Mouse (Mus musculus) stomach, embryonic 16.5 days (tissue): ENCODE measurements around the gene Surf4. TPM values are rescaled to one million over a fixed set of nuclear protein-coding genes. Genes with fewer than 3 reads are reported as not detected.

ENCODE experiments used
- ATAC-seq: fragments of 200-750 bp; cut with Nextera tagmentation; 2 replicates; pipeline ENCODE4 v1.8.0; 2017; ENCODE audit warnings: moderate number of reproducible peaks, moderate TSS enrichment; ENCODE audit not compliant: insufficient read depth, low FRiP score
- H3K27ac ChIP-seq: fragments of 300-500 bp; sonication (generic); 2 replicates; pipeline ENCODE4 v1.5.1; 2014; ENCODE audit warnings: low read length
- H3K27me3 ChIP-seq: fragments of 300-500 bp; sonication (generic); 2 replicates; pipeline ENCODE4 v1.6.1; 2014; ENCODE audit warnings: low read length, control low read depth, mixed read lengths; ENCODE audit not compliant: control insufficient read depth, insufficient read depth
- H3K36me3 ChIP-seq: fragments of 300-500 bp; sonication (generic); 2 replicates; pipeline ENCODE4 v1.6.1; 2014; ENCODE audit warnings: low read length; ENCODE audit not compliant: control insufficient read depth, insufficient read depth
- H3K4me1 ChIP-seq: fragments of 300-500 bp; sonication (generic); 2 replicates; pipeline ENCODE4 v1.6.1; 2014; ENCODE audit warnings: low read length, control low read depth, mixed read lengths; ENCODE audit not compliant: control insufficient read depth, insufficient read depth
- H3K4me2 ChIP-seq: fragments of 300-500 bp; sonication (generic); 2 replicates; pipeline ENCODE4 v1.6.1; 2014; ENCODE audit warnings: low read depth, low read length, mixed read lengths
- H3K4me3 ChIP-seq: fragments of 300-500 bp; sonication (generic); replicated peaks from 2 replicates; pipeline ENCODE4 v1.5.1; 2014; ENCODE audit warnings: mild to moderate bottlenecking, low read length
- H3K9ac ChIP-seq: fragments of 300-500 bp; sonication (generic); 2 replicates; pipeline ENCODE4 v1.6.1; 2014; ENCODE audit warnings: low read length
- H3K9me3 ChIP-seq: fragments of 300-500 bp; sonication (generic); replicated peaks from 2 replicates; pipeline ENCODE4 v1.6.1; 2016; ENCODE audit warnings: low read length, control low read depth; ENCODE audit not compliant: control insufficient read depth
- WGBS: fragments of 180-500 bp; shearing (Covaris S2); extraction: QIAGEN DNeasy Blood & Tissue Kit; methylation state at CpG from one replicate; pipeline ENCODE4 v1.1.7; 2014; 5-methylcytosine and 5-hydroxymethylcytosine counted together
- polyA plus RNA-seq: library from polyadenylated mRNA; unstranded; fragments of >200 nt; fragmentation: Nextera tagmentation; extraction: Ambion mirVana; gene quantifications from 2 replicates; pipeline ENCODE4 v1.2.1, GENCODE M21; 2015

Surf4 gene
- polyA plus RNA-seq = 245 and 251 TPM in 2 replicates

GRCm38 (mm10) chr2:26933304-26934055 lies at the start of gene Surf4, which contains the start of gene Stkld1:
Gene Surf4, minus strand, starts transcription at chr2:26933928.
Gene Stkld1, plus strand, starts transcription at chr2:26934047.
- peak within 1 kb of the TSS; percentile 86 for H3K4me2 ChIP-seq
- H3K9ac ChIP-seq = peak within 1 kb of the TSS; percentile 100
- H3K4me3 ChIP-seq = peak within 1 kb of the TSS; percentile 99
- H3K9me3 ChIP-seq = no peaks in the 10 kb centered on the region
- peaks cover 33% of the 10 kb centered on the region for H3K4me1 ChIP-seq
- no peaks in the 10 kb centered on the region for H3K27me3 ChIP-seq
- peak; percentile 95 for ATAC-seq
- H3K36me3 ChIP-seq = peaks cover 18% of the 10 kb centered on the region; the same call in 1 of the 2 replicates
- WGBS = under 1% methylated on average over 58 of the region's 70 CpGs
- peak within 1 kb of the TSS; percentile 95 for H3K27ac ChIP-seq

- Histone ChIP-seq H3K27ac (no peak overlapping the region), H3K4me2 (no peak overlapping the region)
- WGBS = 59% methylated on average over 1 of the region's 1 CpGs
These were observed 46.6 kb upstream of the Surf4 start for GRCm38 (mm10) chr2:26980361-26980760.

GRCm38 (mm10) chr2:26973960-26974359 lies 40.2 kb upstream of the Surf4 start:
- Histone ChIP-seq H3K36me3 (no peaks in the 10 kb centered on the region), H3K9me3 (no peaks in the 10 kb centered on the region), H3K4me3 (no peak overlapping the region), H3K4me2 (no peak overlapping the region), H3K27ac (no peak overlapping the region), H3K4me1 (peaks cover 3% of the 10 kb centered on the region; the same call in 1 of the 2 replicates), H3K27me3 (no peaks in the 10 kb centered on the region), H3K9ac (no peak overlapping the region)
- peak; percentile 40; the same call in 1 of the 2 replicates for ATAC-seq
- 21% methylated on average over 4 of the region's 4 CpGs for WGBS

More at GRCm38 (mm10) chr2:26980361-26980760, 46.6 kb upstream of the Surf4 start:
- no peak overlapping the region for H3K4me3 ChIP-seq
- H3K4me1 ChIP-seq = no peaks in the 10 kb centered on the region
- H3K36me3 ChIP-seq = no peaks in the 10 kb centered on the region
- H3K9me3 ChIP-seq = no peaks in the 10 kb centered on the region
- no peaks in the 10 kb centered on the region for H3K27me3 ChIP-seq
- H3K9ac ChIP-seq = no peak overlapping the region
- ATAC-seq = no peak

- 46% methylated on average over 3 of the region's 3 CpGs for WGBS
- Histone ChIP-seq H3K9ac (no peak within 1 kb of the TSS), H3K36me3 (no peaks in the 10 kb centered on the region), H3K4me2 (no peak within 1 kb of the TSS), H3K27ac (no peak within 1 kb of the TSS), H3K4me1 (peaks cover 3% of the 10 kb centered on the region; the same call in 1 of the 2 replicates), H3K9me3 (no peaks in the 10 kb centered on the region), H3K4me3 (no peak within 1 kb of the TSS), H3K27me3 (no peaks in the 10 kb centered on the region)
- ATAC-seq = no peak
These were observed 39.4 kb upstream of the Surf4 start, which contains the start of gene Adamts13 for GRCm38 (mm10) chr2:26973116-26973515. Gene Adamts13, plus strand, starts transcription at chr2:26973416.

- H3K4me3 ChIP-seq = no peak overlapping the region
- H3K27me3 ChIP-seq = no peaks in the 10 kb centered on the region
- H3K4me2 ChIP-seq = no peak overlapping the region
- H3K9me3 ChIP-seq = no peaks in the 10 kb centered on the region
- no peak overlapping the region for H3K27ac ChIP-seq
- H3K9ac ChIP-seq = no peak overlapping the region
- H3K4me1 ChIP-seq = peaks cover 5% of the 10 kb centered on the region; the same call in 1 of the 2 replicates
- no peaks in the 10 kb centered on the region for H3K36me3 ChIP-seq
- ATAC-seq = no peak
- WGBS = 69% methylated on average over 2 of the region's 2 CpGs
These were observed 33.5 kb upstream of the Surf4 start for GRCm38 (mm10) chr2:26967262-26967661.

GRCm38 (mm10) chr2:26964724-26965370 lies 31.1 kb upstream of the Surf4 start:
- Histone ChIP-seq H3K27me3 (no peaks in the 10 kb centered on the region), H3K4me2 (peak overlapping the region; percentile 66), H3K4me1 (peaks cover 5% of the 10 kb centered on the region), H3K9ac (peak overlapping the region; percentile 92), H3K27ac (peak overlapping the region; percentile 99), H3K9me3 (no peaks in the 10 kb centered on the region), H3K36me3 (peaks cover 7% of the 10 kb centered on the region; the same call in 1 of the 2 replicates), H3K4me3 (peak overlapping the region; percentile 86)
- ATAC-seq = no peak
- WGBS = 12% methylated on average over 14 of the region's 14 CpGs

- Histone ChIP-seq H3K9ac (peak within 1 kb of the TSS; percentile 92), H3K4me1 (peaks cover 5% of the 10 kb centered on the region), H3K27ac (peak within 1 kb of the TSS; percentile 99), H3K4me3 (peak within 1 kb of the TSS; percentile 86), H3K36me3 (peaks cover 7% of the 10 kb centered on the region; the same call in 1 of the 2 replicates), H3K4me2 (peak within 1 kb of the TSS; percentile 66), H3K27me3 (no peaks in the 10 kb centered on the region), H3K9me3 (no peaks in the 10 kb centered on the region)
- WGBS = under 1% methylated on average over 50 of the region's 50 CpGs
- ATAC-seq = peak; percentile 93
These were observed 30.4 kb upstream of the Surf4 start, which contains the start of gene Rexo4 for GRCm38 (mm10) chr2:26963923-26964723. Gene Rexo4, minus strand, starts transcription at chr2:26964386.

GRCm38 (mm10) chr2:26960756-26961155 lies 27.0 kb upstream of the Surf4 start:
- Histone ChIP-seq H3K4me3 (no peak overlapping the region), H3K27ac (no peak overlapping the region), H3K9ac (no peak overlapping the region), H3K4me1 (peaks cover 5% of the 10 kb centered on the region), H3K36me3 (peaks cover 19% of the 10 kb centered on the region; the same call in 1 of the 2 replicates), H3K4me2 (no peak overlapping the region), H3K27me3 (no peaks in the 10 kb centered on the region), H3K9me3 (no peaks in the 10 kb centered on the region)
- ATAC-seq = no peak
- WGBS = 76% methylated on average over 4 of the region's 4 CpGs
